Mouse (Mus musculus) cerebellum, adult 9-10 months (tissue): ENCODE results near the gene Rad51b.

ENCODE experiments used
- DNase-seq: peaks from one replicate; pipeline ENCODE4 v3.0.0; 2022

Rad51b gene

GRCm38 (mm10) chr12:79745845-79746510, 448.9 kb downstream of the Rad51b start:
- no peak for DNase-seq

DNA sequence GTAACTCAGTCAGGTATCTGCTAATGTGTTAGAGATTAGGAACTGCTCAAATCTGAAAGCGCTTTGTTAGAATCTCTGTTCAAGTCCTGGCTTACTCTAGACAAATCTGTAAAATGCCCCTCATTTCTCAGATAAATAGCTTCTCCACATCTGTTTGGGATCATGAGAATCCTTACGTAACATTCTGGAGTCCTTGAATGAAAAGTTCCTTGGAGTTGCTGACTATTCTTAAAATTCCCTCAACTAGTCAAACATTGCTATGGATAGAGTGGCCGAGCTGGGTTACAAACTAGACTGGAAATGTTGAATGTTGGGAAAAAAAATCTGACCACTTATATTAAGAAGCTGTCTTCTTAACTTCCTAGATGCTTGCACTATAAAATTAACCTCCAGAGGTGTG, 450.5 kb downstream of the Rad51b start:
- DNase-seq = no peak

- DNase-seq = no peak
These were observed 451.8 kb downstream of the Rad51b start for GRCm38 (mm10) chr12:79748862-79749261.

GRCm38 (mm10) chr12:79750253-79751125, 453.4 kb downstream of the Rad51b start:
- no peak for DNase-seq

DNA sequence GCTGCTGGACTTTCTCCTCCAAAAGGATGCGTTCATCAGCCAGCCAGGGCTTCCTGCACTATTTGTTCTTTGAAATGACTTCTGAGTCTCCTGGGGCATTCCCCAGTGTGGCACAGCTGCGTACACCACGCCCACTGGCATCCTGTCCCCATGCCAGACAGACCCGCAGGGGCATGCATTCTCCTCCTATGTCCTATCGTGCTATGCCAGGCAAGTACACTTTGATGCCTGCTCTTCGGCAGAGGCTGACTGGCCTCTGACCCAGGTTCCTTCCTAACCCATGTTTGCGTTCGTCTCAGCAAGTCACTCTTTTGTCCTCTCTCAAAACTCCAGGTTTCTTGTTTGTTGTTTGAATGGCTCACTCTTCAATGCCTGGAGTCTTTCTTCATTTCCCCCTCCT, 454.7 kb downstream of the Rad51b start:
- no peak for DNase-seq

DNA sequence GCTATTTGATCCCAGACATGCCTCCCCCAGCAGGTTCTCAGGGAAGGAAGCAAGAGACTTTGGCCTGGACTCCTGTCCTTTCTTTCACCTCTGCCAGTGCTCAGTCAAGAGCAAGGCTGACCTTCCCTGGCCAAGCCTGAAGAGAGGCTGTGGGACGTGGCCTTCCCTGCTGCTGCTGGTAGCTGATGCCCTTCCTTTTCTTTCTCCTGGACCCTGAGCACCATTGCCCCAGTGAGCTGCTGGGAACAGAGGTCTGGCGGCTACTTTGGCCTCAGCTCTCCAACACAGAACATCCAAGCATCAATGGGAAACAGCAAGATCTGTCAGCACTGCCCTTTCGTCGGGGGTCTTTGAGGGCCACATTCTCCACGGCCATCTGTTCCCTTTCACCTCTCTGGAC, 455.1 kb downstream of the Rad51b start:
- DNase-seq = no peak

GRCm38 (mm10) chr12:79755617-79756016, 458.5 kb downstream of the Rad51b start:
- no peak for DNase-seq

DNA sequence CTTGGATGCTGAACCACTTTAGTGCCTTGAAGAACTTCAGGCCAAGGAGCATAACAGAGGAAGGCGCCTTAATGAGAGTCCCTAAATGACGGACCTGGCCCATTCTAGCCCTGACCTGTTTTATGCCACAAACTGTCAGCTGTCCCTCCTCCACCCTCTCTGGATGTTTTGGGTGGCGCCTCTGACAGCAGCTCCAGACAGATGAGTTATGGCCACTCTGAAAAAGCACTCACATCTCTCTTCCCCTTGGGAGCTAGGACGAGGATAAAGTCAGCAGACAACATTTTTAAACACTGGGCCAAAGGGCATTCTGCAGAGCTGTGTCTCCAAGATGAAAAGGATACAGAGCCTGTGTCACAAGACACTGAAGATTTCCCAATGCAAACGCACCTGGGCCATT, 459.3 kb downstream of the Rad51b start:
- DNase-seq = no peak

- no peak for DNase-seq
These were observed 460.7 kb downstream of the Rad51b start for GRCm38 (mm10) chr12:79757775-79758174.

GRCm38 (mm10) chr12:79759180-79759902, 462.3 kb downstream of the Rad51b start:
- DNase-seq = no peak

GRCm38 (mm10) chr12:79761217-79761616, 464.1 kb downstream of the Rad51b start:
- DNase-seq = no peak

DNA sequence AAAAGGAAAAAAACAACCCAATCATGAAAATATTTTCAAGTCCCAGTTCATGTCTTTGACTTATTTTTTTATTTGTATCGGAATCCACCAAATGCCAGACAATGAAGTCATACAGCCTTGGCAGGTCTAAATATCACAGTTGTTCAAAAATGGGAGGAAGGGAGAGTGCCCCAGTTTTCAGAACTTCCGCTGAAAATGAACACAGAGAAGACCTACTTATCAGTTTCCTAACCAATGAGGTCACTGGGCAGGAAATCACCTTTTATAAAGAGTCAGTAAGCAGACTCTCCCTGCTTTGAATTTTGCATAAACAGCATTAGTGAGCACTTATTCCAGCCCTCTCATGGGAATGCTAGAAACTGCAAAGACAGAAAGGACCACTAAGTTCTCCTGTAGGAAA, 465.0 kb downstream of the Rad51b start:
- no peak for DNase-seq

GRCm38 (mm10) chr12:79762570-79763275, 465.6 kb downstream of the Rad51b start:
- DNase-seq = no peak

DNA sequence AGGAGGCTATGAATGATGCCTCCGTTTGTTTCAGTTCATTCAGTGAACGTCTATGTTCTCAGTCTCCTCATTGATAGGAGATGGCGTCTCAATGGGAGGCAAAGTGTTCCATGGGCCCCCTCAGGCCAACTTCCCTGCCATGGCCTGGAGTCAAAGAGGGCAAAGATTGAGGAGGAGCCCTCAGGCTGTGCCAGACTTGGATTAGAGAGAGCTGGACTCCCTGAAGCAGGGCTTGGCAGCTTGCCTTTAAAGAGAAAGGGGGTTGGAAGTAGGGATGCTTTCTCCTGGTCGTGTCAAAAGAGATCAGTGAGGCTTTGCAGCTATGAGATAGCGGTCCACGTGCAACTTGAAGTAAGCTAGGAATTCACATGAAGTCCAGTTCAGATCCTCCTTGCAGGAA, 469.0 kb downstream of the Rad51b start:
- DNase-seq = no peak

DNA sequence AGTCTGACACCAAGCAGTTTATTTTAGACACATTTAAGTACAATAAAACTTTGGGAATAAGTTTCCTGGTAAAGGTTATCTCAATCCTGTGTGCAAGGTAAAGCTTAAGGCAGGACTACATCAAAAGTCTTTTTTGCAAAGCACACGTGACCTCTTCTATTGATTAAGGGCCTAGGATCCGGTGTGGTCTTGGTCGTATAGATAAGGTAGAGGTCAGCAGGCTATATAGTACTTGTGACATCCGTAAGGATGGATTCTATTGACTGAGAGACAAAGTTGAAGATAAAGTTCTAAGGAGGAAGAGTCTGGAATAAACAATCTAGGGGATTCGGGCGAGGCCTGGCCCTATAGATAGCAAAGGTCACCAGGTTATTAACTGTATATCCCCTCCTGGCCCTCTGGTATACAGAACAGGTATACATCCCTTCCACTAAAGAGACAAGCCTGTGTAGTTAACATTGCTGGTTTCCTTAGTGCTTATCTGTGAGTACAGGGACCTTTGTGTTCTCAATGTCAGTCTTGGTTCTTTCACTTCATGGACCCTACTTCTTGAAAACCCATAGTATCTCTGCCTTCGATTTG, 471.8 kb downstream of the Rad51b start:
- no peak for DNase-seq

GRCm38 (mm10) chr12:79769763-79770162, 472.7 kb downstream of the Rad51b start:
- no peak for DNase-seq

DNA sequence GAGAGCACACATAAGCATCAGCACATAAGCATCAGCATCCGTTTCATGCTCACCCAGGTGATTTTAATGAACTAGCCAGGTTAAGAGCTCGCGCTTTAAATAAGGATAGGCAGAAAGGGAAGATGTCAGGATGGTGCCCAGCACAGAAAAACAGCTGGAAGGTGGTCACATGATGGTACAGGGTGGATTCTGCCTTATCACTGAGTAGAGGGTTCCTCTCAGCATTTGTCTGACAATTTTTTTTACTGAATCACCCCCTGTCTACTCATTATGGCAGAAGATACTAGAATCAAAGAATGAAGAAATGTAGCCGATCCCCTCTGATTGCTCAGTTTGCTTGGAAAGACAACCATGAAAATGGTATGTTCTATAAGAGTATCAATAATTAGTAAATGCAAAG, 474.1 kb downstream of the Rad51b start:
- DNase-seq = no peak

DNA sequence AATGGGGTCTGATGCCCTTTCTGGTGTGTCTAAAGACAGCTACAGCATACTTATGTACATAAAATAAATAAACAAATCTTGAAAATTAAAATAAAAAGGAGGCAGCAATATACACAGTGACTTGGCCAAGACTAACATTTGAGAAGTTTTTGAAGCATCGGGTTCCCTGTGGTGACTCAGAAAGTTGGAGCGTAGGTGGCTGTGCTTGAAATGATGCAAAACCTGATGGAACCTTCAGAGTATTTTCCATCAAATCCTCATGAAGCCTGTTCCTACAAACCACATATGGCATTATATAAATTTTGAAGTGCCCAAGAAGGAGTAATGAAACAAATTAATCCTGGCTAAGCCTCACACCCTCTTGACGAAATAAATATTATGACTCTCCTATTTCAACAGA, 474.7 kb downstream of the Rad51b start:
- no peak for DNase-seq

- no peak for DNase-seq
These were observed 476.2 kb downstream of the Rad51b start for GRCm38 (mm10) chr12:79773246-79773645.

DNA sequence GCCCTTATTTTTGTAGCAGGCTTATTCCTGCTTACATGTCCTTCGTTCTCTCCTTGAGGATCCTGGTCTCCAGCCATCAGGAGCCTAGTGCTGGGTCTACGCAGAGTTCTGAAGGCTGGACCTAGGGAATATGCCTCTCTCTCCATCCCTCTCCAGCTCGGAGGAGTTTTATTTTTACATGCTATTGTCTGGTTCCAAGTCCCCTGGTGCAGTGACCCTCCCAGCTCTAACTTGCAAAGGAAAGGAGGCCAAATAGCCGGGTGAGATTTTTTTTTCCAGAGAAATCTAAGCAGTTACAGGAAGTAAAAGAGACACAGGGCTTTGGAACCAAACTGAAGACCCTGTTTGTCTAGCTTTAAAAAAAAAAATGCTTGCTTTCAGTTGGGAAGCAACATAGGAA, 477.5 kb downstream of the Rad51b start:
- DNase-seq = no peak

DNA sequence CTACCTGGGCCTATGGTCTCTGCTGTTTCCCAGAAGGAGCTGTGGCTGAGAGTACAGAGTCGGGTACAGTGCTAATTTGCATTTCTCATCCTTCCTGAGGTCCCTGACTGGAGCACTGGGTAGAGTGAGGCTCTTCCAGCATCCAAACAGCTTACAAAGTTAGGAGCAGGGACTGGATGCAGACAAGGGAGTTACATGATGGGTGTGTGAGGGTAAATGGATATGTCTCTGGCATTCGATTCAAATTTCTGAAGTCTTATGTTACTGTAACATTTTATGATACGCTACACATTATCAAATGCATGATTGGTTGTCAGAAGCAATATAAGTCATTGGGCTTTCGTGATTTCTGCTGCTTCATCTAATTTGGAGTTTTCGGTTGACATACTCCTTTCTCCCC, 479.7 kb downstream of the Rad51b start:
- DNase-seq = no peak

GRCm38 (mm10) chr12:79780745-79781144, 483.7 kb downstream of the Rad51b start:
- no peak for DNase-seq

- no peak for DNase-seq
These were observed 484.7 kb downstream of the Rad51b start for GRCm38 (mm10) chr12:79781788-79782187.
